ENCODE assay signal across 26 mouse cellular contexts in genomic region chr3:148871792-148872464, GRCm38 (mm10).
A peak's percentile ranks its signal among the peaks of the same experiment; 100 is the strongest.
DNase-seq lines count a peak whose midpoint lies in the region; ATAC-seq and TF ChIP-seq lines count a peak whose summit lies in the region.
"Had no signal": no experiment of that assay in that cellular context is flagged by ENCODE, and none has a peak within 500 bp of the region (broad histone marks: within the 10 kb centered on the region; RNA-seq: fewer than 3 reads in every experiment).

No protein-coding gene starts in this region.

- peak; percentile 66 for ATAC-seq in liver, embryonic 11.5 days (replicated peaks; ENCODE audit: low FRiP score)
- ATAC-seq in intestine, embryonic 15.5 days, result peak; percentile 41; the same call in 1 of the 2 replicates
- ATAC-seq in megakaryocyte progenitor cell, adult 5-6 weeks (replicated peaks; ENCODE audit: poor library complexity), result peak; percentile 63

- no peaks in the 10 kb centered on the region for H3K36me3 ChIP-seq in liver, embryonic 11.5 days (ENCODE audit: control insufficient read depth, insufficient read depth, low read length)
- no peaks in the 10 kb centered on the region for H3K36me3 ChIP-seq in intestine, embryonic 15.5 days
- H3K36me3 ChIP-seq: embryonic facial prominence, embryonic 12.5 days; forebrain, embryonic 12.5 days; G1E; heart, embryonic 12.5 days; liver, embryonic 15.5 days; midbrain, embryonic 12.5 days had no signal

- H3K9ac ChIP-seq in liver, embryonic 11.5 days (ENCODE audit: low read depth, low read length), result no peak overlapping the region
- H3K9ac ChIP-seq in intestine, embryonic 15.5 days, result no peak overlapping the region
- H3K9ac ChIP-seq: embryonic facial prominence, embryonic 12.5 days; forebrain, embryonic 12.5 days; heart, embryonic 12.5 days; liver, embryonic 15.5 days; midbrain, embryonic 12.5 days had no signal

- WGBS in liver, embryonic 11.5 days, result 60% methylated on average over 5 of the region's 5 CpGs
- 80% methylated on average over 5 of the region's 5 CpGs for WGBS in intestine, embryonic 15.5 days

- DNase-seq in liver, embryonic 11.5 days (ENCODE audit: low spot score), result no peak
- DNase-seq in liver, result no peak
- peak; percentile 56 for DNase-seq in brain, embryonic 14.5 days (ENCODE audit: low read depth)
- DNase-seq in adrenal gland, postnatal 25 days, result no peak
- DNase-seq in right cerebral cortex, adult 2 months (ENCODE audit: low spot score in 2 of 2), result no peak
- DNase-seq: adrenal gland, adult 2 months; B cell, adult 2 months; cerebellum, adult 18-20 months; cerebellum, postnatal 14 days; heart, adult 11 months; heart, postnatal 10 days; kidney, adult 8-10 months; kidney, postnatal 10 days; lung, postnatal 4 days; right cerebral cortex, postnatal 4 days; thymus, postnatal 14 days had no signal

- no peak overlapping the region for H3K4me2 ChIP-seq in liver, embryonic 11.5 days
- H3K4me2 ChIP-seq in intestine, embryonic 15.5 days (replicated peaks), result no peak overlapping the region
- H3K4me2 ChIP-seq: embryonic facial prominence, embryonic 12.5 days; forebrain, embryonic 12.5 days; heart, embryonic 12.5 days; liver, embryonic 15.5 days; midbrain, embryonic 12.5 days had no signal

- no peak overlapping the region for H3K27ac ChIP-seq in liver, embryonic 11.5 days (ENCODE audit: low read depth, low read length)
- H3K27ac ChIP-seq in intestine, embryonic 15.5 days, result no peak overlapping the region
- H3K27ac ChIP-seq: embryonic facial prominence, embryonic 12.5 days; forebrain, embryonic 12.5 days; liver, embryonic 15.5 days; midbrain, embryonic 12.5 days had no signal

- H3K4me3 ChIP-seq in liver, embryonic 11.5 days (ENCODE audit: low read depth, low read length), result no peak overlapping the region
- H3K4me3 ChIP-seq in intestine, embryonic 15.5 days (replicated peaks), result no peak overlapping the region
- H3K4me3 ChIP-seq: embryonic facial prominence, embryonic 12.5 days; erythroblast, embryonic 14.5 days; forebrain, embryonic 12.5 days; heart, embryonic 12.5 days; liver, embryonic 15.5 days; midbrain, embryonic 12.5 days had no signal

- TF ChIP-seq CTCF in brain, embryonic 14.5 days (IDR thresholded peaks at IDR 0.05; ENCODE audit: borderline replicate concordance, extremely low read depth, insufficient read depth, insufficient read length), result no peak

- peaks cover 8% of the 10 kb centered on the region for H3K4me1 ChIP-seq in liver, embryonic 11.5 days (replicated peaks; ENCODE audit: control insufficient read depth, insufficient read depth, low read length)
- no peaks in the 10 kb centered on the region for H3K4me1 ChIP-seq in intestine, embryonic 15.5 days (replicated peaks)
- H3K4me1 ChIP-seq: liver, embryonic 15.5 days had no signal

- H3K9me3 ChIP-seq in liver, embryonic 11.5 days (ENCODE audit: control insufficient read depth, low read length), result no peaks in the 10 kb centered on the region
- no peaks in the 10 kb centered on the region for H3K9me3 ChIP-seq in intestine, embryonic 15.5 days
- H3K9me3 ChIP-seq: embryonic facial prominence, embryonic 12.5 days; forebrain, embryonic 12.5 days; heart, embryonic 12.5 days; liver, embryonic 15.5 days; midbrain, embryonic 12.5 days had no signal

- no peaks in the 10 kb centered on the region for H3K27me3 ChIP-seq in liver, embryonic 11.5 days (replicated peaks; ENCODE audit: control insufficient read depth, insufficient read depth, low read length)
- no peaks in the 10 kb centered on the region for H3K27me3 ChIP-seq in intestine, embryonic 15.5 days (replicated peaks)
- H3K27me3 ChIP-seq: CH12.LX; embryonic facial prominence, embryonic 12.5 days; forebrain, embryonic 12.5 days; heart, embryonic 12.5 days; liver, embryonic 15.5 days; midbrain, embryonic 12.5 days had no signal

- TF ChIP-seq POLR2A in brain, embryonic 14.5 days (IDR thresholded peaks at IDR 0.05; ENCODE audit: borderline replicate concordance, extremely low read depth, insufficient read depth, insufficient read length, poor library complexity, severe bottlenecking), result no peak
